Mouse (Mus musculus) MEL (cell line): ENCODE data around the gene Hpd. TPM values are rescaled to one million over a fixed set of nuclear protein-coding genes. Genes with fewer than 3 reads are reported as not detected.

Source experiments
- DNase-seq: peaks from one replicate; pipeline ENCODE4 v3.0.0; 2011; ENCODE audit warnings: low read depth, low spot score
- H3K27ac ChIP-seq: 2 replicates; pipeline ENCODE4 v1.5.1; 2012; ENCODE audit warnings: low read depth, mild to moderate bottlenecking, control low read depth, low read length, moderate library complexity; ENCODE audit not compliant: control insufficient read depth
- H3K27me3 ChIP-seq, 2 experiments: fragments of 150-350 bp in 1 of 2; sonication (generic) in 1 of 2; 2 replicates each; pipeline ENCODE4 v1.6.1; 2012; ENCODE audit warnings: low read length in 2 of 2, mild to moderate bottlenecking in 2 of 2, improper control_type of control experiment in 1 of 2, moderate library complexity in 1 of 2; ENCODE audit not compliant: insufficient read depth in 2 of 2, control insufficient read depth in 1 of 2
- H3K36me3 ChIP-seq, 2 experiments: 2 replicates each; pipeline ENCODE4 v1.6.1; 2012 to 2014; ENCODE audit warnings: low read length in 2 of 2, improper control_type of control experiment in 1 of 2, inconsistent platforms in 1 of 2, mild to moderate bottlenecking in 1 of 2; ENCODE audit not compliant: insufficient read depth in 2 of 2, control insufficient read depth in 1 of 2
- H3K4me1 ChIP-seq, 2 experiments: fragments of 150-350 bp in 1 of 2; sonication (generic) in 1 of 2; 2 replicates each; pipeline ENCODE4 v1.6.1; 2012; ENCODE audit warnings: low read length in 2 of 2, improper control_type of control experiment in 1 of 2, mild to moderate bottlenecking in 1 of 2; ENCODE audit not compliant: insufficient read depth in 2 of 2, control insufficient read depth in 1 of 2
- H3K4me3 ChIP-seq, 2 experiments: fragments of 150-350 bp in 1 of 2; sonication (generic) in 1 of 2; 2 replicates each; pipeline ENCODE4 v1.5.1; 2012; ENCODE audit warnings: low read depth in 2 of 2, low read length in 2 of 2, mild to moderate bottlenecking in 2 of 2, moderate library complexity in 2 of 2, control low read depth in 1 of 2, improper control_type of control experiment in 1 of 2; ENCODE audit not compliant: control insufficient read depth in 1 of 2, insufficient read depth in 1 of 2
- H3K79me2 ChIP-seq: 2 replicates; pipeline ENCODE4 v1.6.1; 2012; ENCODE audit warnings: mild to moderate bottlenecking, low read length, moderate library complexity; ENCODE audit not compliant: control insufficient read depth, poor library complexity, insufficient read depth
- H3K9ac ChIP-seq: 2 replicates; pipeline ENCODE4 v1.6.1; 2012; ENCODE audit warnings: low read depth, mild to moderate bottlenecking, control low read depth, low read length, moderate library complexity; ENCODE audit not compliant: control insufficient read depth, poor library complexity, severe bottlenecking
- H3K9me3 ChIP-seq: fragments of 150-350 bp; sonication (generic); replicated peaks from 2 replicates; pipeline ENCODE4 v1.6.1; 2012; ENCODE audit warnings: mild to moderate bottlenecking, low read length, improper control_type of control experiment, moderate library complexity; ENCODE audit not compliant: insufficient read depth
- CTCF ChIP-seq, 3 experiments: IDR thresholded peaks in 2 of 3; conservative IDR thresholded peaks in 1 of 3; 2 replicates each; pipeline ENCODE4 v1.5.1; 2011 to 2012; ENCODE audit warnings: low read length in 3 of 3, low read depth in 2 of 3, mild to moderate bottlenecking in 2 of 3, improper control_type of control experiment in 1 of 3, inconsistent platforms in 1 of 3, mixed read lengths in 1 of 3, moderate library complexity in 1 of 3; ENCODE audit not compliant: control insufficient read depth in 1 of 3, insufficient read depth in 1 of 3, poor library complexity in 1 of 3, severe bottlenecking in 1 of 3
- E2F4 ChIP-seq: IDR thresholded peaks from 2 replicates; pipeline ENCODE4 v1.6.1; 2011; ENCODE audit warnings: low read depth, low read length, improper control_type of control experiment, borderline replicate concordance
- ELF1 ChIP-seq: IDR thresholded peaks from 2 replicates; pipeline ENCODE4 v1.6.1; 2014; ENCODE audit warnings: low read depth, mild to moderate bottlenecking, inconsistent platforms, low read length, improper control_type of control experiment, moderate library complexity
- EP300 ChIP-seq, 2 experiments: IDR thresholded peaks; 2 replicates each; pipeline ENCODE4 v1.6.1; 2011; ENCODE audit warnings: improper control_type of control experiment in 2 of 2, low read length in 2 of 2, low read depth in 1 of 2, mild to moderate bottlenecking in 1 of 2
- ETS1 ChIP-seq: IDR thresholded peaks from 2 replicates; pipeline ENCODE4 v1.6.1; 2012; ENCODE audit warnings: low read depth, mild to moderate bottlenecking, inconsistent platforms, low read length, improper control_type of control experiment, moderate library complexity
- GATA1 ChIP-seq: IDR thresholded peaks from 2 replicates; pipeline ENCODE4 v1.6.1; 2011; ENCODE audit warnings: low read depth, low read length, improper control_type of control experiment
- HCFC1 ChIP-seq: IDR thresholded peaks from 2 replicates; pipeline ENCODE4 v1.6.1; 2012; ENCODE audit warnings: low read depth, mild to moderate bottlenecking, inconsistent platforms, low read length, improper control_type of control experiment, moderate library complexity
- JUND ChIP-seq: IDR thresholded peaks from 2 replicates; pipeline ENCODE4 v1.6.1; 2011; ENCODE audit warnings: low read depth, mild to moderate bottlenecking, improper control_type of control experiment, low read length
- MAZ ChIP-seq: IDR thresholded peaks from 2 replicates; pipeline ENCODE4 v1.6.1; 2012; ENCODE audit warnings: low read depth, mild to moderate bottlenecking, inconsistent platforms, low read length, improper control_type of control experiment
- MEF2A ChIP-seq: IDR thresholded peaks from 2 replicates; pipeline ENCODE4 v1.6.1; 2014; ENCODE audit warnings: low read depth, mild to moderate bottlenecking, inconsistent platforms, low read length, improper control_type of control experiment; ENCODE audit not compliant: poor library complexity, insufficient replicate concordance, severe bottlenecking; ENCODE audit errors: extremely low read depth
- MYC ChIP-seq: IDR thresholded peaks from 2 replicates; pipeline ENCODE4 v1.6.1; 2011; ENCODE audit warnings: low read depth, mild to moderate bottlenecking, low read length, improper control_type of control experiment, moderate library complexity
- NELFE ChIP-seq: IDR thresholded peaks from 2 replicates; pipeline ENCODE4 v1.6.1; 2011; ENCODE audit warnings: low read depth, low read length, improper control_type of control experiment
- POLR2AphosphoS5 ChIP-seq: IDR thresholded peaks from 2 replicates; pipeline ENCODE4 v1.6.1; 2012; ENCODE audit warnings: low read depth, borderline replicate concordance, mild to moderate bottlenecking, inconsistent platforms, low read length, moderate library complexity, mixed read lengths
- SIN3A ChIP-seq: IDR thresholded peaks from 2 replicates; pipeline ENCODE4 v1.6.1; 2012; ENCODE audit warnings: low read length, improper control_type of control experiment, inconsistent platforms
- TAL1 ChIP-seq: IDR thresholded peaks from 2 replicates; pipeline ENCODE4 v1.6.1; 2012; ENCODE audit warnings: mild to moderate bottlenecking, inconsistent platforms, low read length, moderate library complexity, mixed read lengths
- TBP ChIP-seq: IDR thresholded peaks from 2 replicates; pipeline ENCODE4 v1.8.0; 2011; ENCODE audit warnings: low read depth, low read length, improper control_type of control experiment
- USF1 ChIP-seq: IDR thresholded peaks from 2 replicates; pipeline ENCODE4 v1.6.1; 2014; ENCODE audit warnings: low read depth, mild to moderate bottlenecking, inconsistent platforms, low read length, improper control_type of control experiment, moderate library complexity
- USF2 ChIP-seq, 2 experiments: IDR thresholded peaks; 2 replicates each; pipeline ENCODE4 v1.6.1; 2011 to 2012; ENCODE audit warnings: improper control_type of control experiment in 2 of 2, low read length in 2 of 2, borderline replicate concordance in 1 of 2, inconsistent platforms in 1 of 2, low read depth in 1 of 2, mild to moderate bottlenecking in 1 of 2; ENCODE audit not compliant: insufficient read depth in 1 of 2
- ZC3H11A ChIP-seq: IDR thresholded peaks from 2 replicates; pipeline ENCODE4 v1.6.1; 2012; ENCODE audit warnings: low read depth, mild to moderate bottlenecking, inconsistent platforms, low read length, improper control_type of control experiment
- ZKSCAN1 ChIP-seq: IDR thresholded peaks from 2 replicates; pipeline ENCODE4 v1.6.1; 2012; ENCODE audit warnings: low read depth, mild to moderate bottlenecking, inconsistent platforms, low read length, improper control_type of control experiment, moderate library complexity
- ZMIZ1 ChIP-seq: IDR thresholded peaks from 2 replicates; pipeline ENCODE4 v1.6.1; 2012; ENCODE audit warnings: low read depth, mild to moderate bottlenecking, inconsistent platforms, low read length, improper control_type of control experiment, moderate library complexity
- polyA plus RNA-seq, 2 experiments: library from polyadenylated mRNA; stranded (reverse) in 1 of 2; unstranded in 1 of 2; fragments of >175 nt in 1 of 2; fragments of >200 nt in 1 of 2; gene quantifications; 2 replicates each; pipeline versions ENCODE4 v1.2.1 to v1.2.4; 2012; ENCODE audit warnings: low replicate concordance in 2 of 2, low read depth in 1 of 2; ENCODE audit not compliant: insufficient read length in 2 of 2, insufficient read depth in 1 of 2, missing spikeins in 1 of 2
- total RNA-seq: library from RNA; depleted of rRNA; stranded (reverse); fragments of 300-350 nt; gene quantifications from 2 replicates; pipeline ENCODE4 v1.2.3, GENCODE M21; 2012

Gene Hpd
- total and polyA plus RNA-seq, 3 experiments = not detected

DNA sequence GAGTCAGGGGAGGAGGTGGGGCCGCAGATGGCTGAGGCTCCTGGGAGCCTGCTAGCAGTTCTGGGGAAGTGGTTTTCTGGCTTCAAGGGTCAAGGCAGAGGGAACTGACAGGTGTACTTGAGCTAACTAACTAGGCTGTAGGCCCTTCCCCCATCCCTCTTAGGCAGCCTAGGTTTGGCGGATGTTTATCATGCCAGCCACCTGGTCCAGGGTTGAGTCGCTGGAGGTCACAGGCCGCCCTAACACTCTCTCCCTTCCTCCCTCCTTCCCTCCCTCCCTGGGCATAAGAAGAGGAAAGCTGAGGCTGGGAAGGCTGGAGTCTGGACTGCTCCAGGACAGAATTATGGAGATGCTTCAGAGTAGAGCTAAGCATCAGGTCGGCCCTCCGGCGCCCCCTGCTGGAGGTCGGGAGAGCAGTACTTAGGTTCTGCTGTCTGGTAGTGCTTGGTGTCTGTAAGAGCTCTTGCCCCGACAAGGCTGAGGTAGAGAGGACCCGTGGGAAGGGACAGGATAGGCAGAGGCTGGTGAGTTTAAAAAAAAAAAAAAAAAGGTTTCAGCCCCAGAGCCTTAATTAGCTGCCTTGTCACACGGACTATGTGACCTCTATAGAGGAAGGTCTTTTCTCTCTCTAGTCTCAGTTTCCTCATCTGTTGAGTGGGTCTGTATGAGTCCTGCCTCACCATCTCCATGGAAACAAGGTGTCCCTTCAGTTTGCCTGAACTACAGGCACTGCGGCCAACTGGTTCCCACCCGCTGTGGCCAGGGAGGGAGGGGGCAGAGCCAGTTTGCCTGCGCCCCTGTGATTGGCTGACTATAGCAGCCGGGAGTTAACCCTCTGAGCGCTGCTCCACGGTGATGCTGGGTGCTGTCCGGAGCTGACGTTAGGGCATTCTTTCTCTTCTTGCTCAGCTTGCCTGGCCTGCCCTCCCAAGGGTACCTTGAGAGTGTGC, 32.8 kb downstream of the Hpd start (continued):
- peak; percentile 65 for TF ChIP-seq TAL1
- peak; percentile 57; the same call in 1 of the 2 replicates for TF ChIP-seq SIN3A
- TF ChIP-seq ETS1 = no peak
- no peak for TF ChIP-seq USF2 (IDR thresholded peaks at IDR 0.05; ENCODE audit: borderline replicate concordance in 1 of 2, insufficient read depth in 1 of 2, low read depth in 1 of 2, low read length in 2 of 2)
- TF ChIP-seq ZC3H11A = peak; percentile 57
- no peak for TF ChIP-seq HCFC1
- no peak for TF ChIP-seq EP300 (IDR thresholded peaks at IDR 0.05; ENCODE audit: low read depth in 1 of 2, low read length in 2 of 2)
- no peak for TF ChIP-seq ZKSCAN1
- no peak for TF ChIP-seq ELF1
- no peak for TF ChIP-seq POLR2AphosphoS5
- TF ChIP-seq MEF2A = no peak
- no peak for TF ChIP-seq E2F4
- peak; percentile 87 to 93 (median 92) for TF ChIP-seq CTCF (IDR thresholded peaks at IDR 0.05 in 2 of 3, conservative IDR thresholded peaks at IDR 0.05 in 1 of 3; ENCODE audit: control insufficient read depth in 1 of 3, insufficient read depth in 1 of 3, low read depth in 2 of 3, low read length in 3 of 3, poor library complexity in 1 of 3, severe bottlenecking in 1 of 3)
- no peak for TF ChIP-seq ZMIZ1
- 0 out of 2 replicates have a peak, but pooled peaks have one; percentile 6 for TF ChIP-seq TBP
- TF ChIP-seq NELFE = no peak

DNA sequence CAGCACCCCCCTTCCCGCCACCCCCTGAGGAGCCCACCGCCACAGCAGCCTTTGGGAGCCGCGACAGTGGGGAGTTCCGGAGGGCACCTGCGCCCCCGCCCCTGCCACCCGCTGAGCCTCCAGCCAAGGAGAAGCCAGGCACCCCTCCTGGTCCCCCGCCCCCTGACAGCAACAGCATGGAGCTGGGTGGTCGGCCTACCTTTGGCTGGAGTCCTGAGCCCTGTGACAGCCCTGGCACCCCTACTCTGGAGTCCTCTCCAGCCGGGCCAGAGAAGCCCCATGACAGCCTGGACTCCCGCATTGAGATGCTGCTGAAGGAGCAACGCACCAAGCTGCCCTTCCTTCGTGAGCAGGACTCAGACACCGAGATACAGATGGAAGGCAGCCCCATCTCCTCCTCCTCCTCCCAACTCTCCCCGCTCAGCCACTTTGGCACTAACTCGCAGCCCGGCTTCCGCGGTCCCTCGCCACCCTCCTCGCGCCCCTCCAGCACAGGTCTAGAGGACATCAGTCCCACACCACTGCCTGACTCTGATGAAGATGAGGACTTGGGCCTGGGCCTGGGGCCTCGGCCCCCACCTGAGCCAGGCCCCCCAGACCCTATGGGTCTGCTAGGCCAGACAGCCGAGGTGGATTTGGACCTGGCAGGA, 34.3 kb downstream of the Hpd start:
- no peak overlapping the region for H3K4me3 ChIP-seq
- no peak overlapping the region for H3K27ac ChIP-seq
- H3K36me3 ChIP-seq = peaks cover 2 to 26% of the 10 kb centered on the region in 2 experiments; a peak in 3 of 4 replicates
- H3K9ac ChIP-seq = no peak overlapping the region
- H3K27me3 ChIP-seq = no peaks in the 10 kb centered on the region
- no peak for DNase-seq
- TF ChIP-seq MYC = no peak
- no peak for TF ChIP-seq GATA1
- TF ChIP-seq POLR2AphosphoS5 = no peak
- no peak for TF ChIP-seq JUND
- no peak for TF ChIP-seq MEF2A
- TF ChIP-seq USF1 = no peak
- TF ChIP-seq MAZ = no peak
- TF ChIP-seq, all 39 proteins: peak for 0
- Histone ChIP-seq H3K4me1 (peaks cover 0 to 21% of the 10 kb centered on the region in 2 experiments; a peak in 3 of 4 replicates), H3K79me2 (peaks cover 64% of the 10 kb centered on the region), H3K9me3 (no peaks in the 10 kb centered on the region)
